Mouse (Mus musculus) macrophage (primary cell): Measurements from ENCODE around the gene 4930438A08Rik. TPM values are rescaled to one million over a fixed set of nuclear protein-coding genes. Genes with fewer than 3 reads are reported as not detected.
"Not testable (repeated sequence)": the region's sequence is repeated elsewhere in the genome, so short reads cannot be mapped to it uniquely, and the experiment has no call there.

Experiments used
- H3K27ac ChIP-seq: fragments of 350-480 bp; formaldehyde crosslinking; 2 replicates; pipeline ENCODE4 v1.9.0; 2021
- H3K36me3 ChIP-seq: fragments of 350-480 bp; formaldehyde crosslinking; 2 replicates; pipeline ENCODE4 v1.9.0; 2021; ENCODE audit errors: inconsistent target
- H3K4me3 ChIP-seq: fragments of 350-480 bp; formaldehyde crosslinking; 2 replicates; pipeline ENCODE4 v1.9.0; 2021; ENCODE audit errors: inconsistent target
- H3K79me2 ChIP-seq: fragments of 350-480 bp; formaldehyde crosslinking; 2 replicates; pipeline ENCODE4 v1.9.0; 2021; ENCODE audit errors: inconsistent target
- whole genome bisulfite sequencing: methylation state at CpG from one replicate; pipeline ENCODE4 v1.1.7; 2026; ENCODE audit warnings: inconsistent platforms; ENCODE audit not compliant: missing documents; 5-methylcytosine and 5-hydroxymethylcytosine counted together
- polyA plus RNA-seq: library from polyadenylated mRNA; stranded (reverse); fragments of 250-400 nt; gene quantifications from 3 replicates; pipeline ENCODE4 v1.2.4, GENCODE M21; 2018; ENCODE audit warnings: inconsistent platforms
- total RNA-seq, 78 experiments: library from RNA; depleted of rRNA; stranded (reverse); fragments of 250-400 nt; gene quantifications; 1 replicate in 9 of 78; 2 replicates in 24 of 78; 3 replicates in 43 of 78; 4 replicates in 2 of 78; pipeline ENCODE4 v1.2.4; 2018; ENCODE audit warnings: inconsistent platforms in 56 of 78

4930438A08Rik gene
- 1 to 10 TPM in 1 of 26 experiments, under 1 TPM in 9, not detected in 16; 0.33 to 1.7 (median 0.53) TPM for total RNA-seq (2018; cell fraction: chromatin; rRNA removed)
- under 1 TPM in 12 of 26 experiments, not detected in 14; 0.05 to 0.17 (median 0.08) TPM for total RNA-seq (2018; cell fraction: cytosol; rRNA removed)
- total RNA-seq (2018; cell fraction: nucleus; rRNA removed): under 1 TPM in 4 of 26 experiments, not detected in 22; 0.33 to 0.91 (median 0.53) TPM
- polyA plus RNA-seq: 0.17 TPM in 1 of 3 replicates, not detected in the others

- WGBS: 61% methylated on average over 2 of the region's 2 CpGs
- no peaks in the 10 kb centered on the region for H3K36me3 ChIP-seq
- H3K79me2 ChIP-seq: no peaks in the 10 kb centered on the region
- no peak within 1 kb of the TSS for H3K27ac ChIP-seq
- no peak within 1 kb of the TSS for H3K4me3 ChIP-seq
These were observed at the start of gene 4930438A08Rik for GRCm38 (mm10) chr11:58274572-58274971. 4930438A08Rik (plus strand) TSS chr11:58274799.

GRCm38 (mm10) chr11:58224872-58225271 is 49.7 kb upstream of the 4930438A08Rik start:
- not testable (repeated sequence) for H3K4me3 ChIP-seq
- Histone ChIP-seq H3K36me3 (peaks cover 13% of the 10 kb centered on the region), H3K79me2 (peaks cover 26% of the 10 kb centered on the region; the same call in 1 of the 2 replicates), H3K27ac (peak overlapping the region; percentile 49)
- WGBS: 47% methylated on average over 2 of the region's 2 CpGs

GRCm38 (mm10) chr11:58225655-58226054 is 48.9 kb upstream of the 4930438A08Rik start:
- Histone ChIP-seq H3K4me3 (no peak overlapping the region), H3K36me3 (peaks cover 5% of the 10 kb centered on the region), H3K27ac (no peak overlapping the region), H3K79me2 (peaks cover 18% of the 10 kb centered on the region; the same call in 1 of the 2 replicates)
- WGBS: 23% methylated on average over 5 of the region's 5 CpGs

GRCm38 (mm10) chr11:58226425-58226824 is 48.2 kb upstream of the 4930438A08Rik start:
- peaks cover 10% of the 10 kb centered on the region; the same call in 1 of the 2 replicates for H3K79me2 ChIP-seq
- no peak overlapping the region for H3K4me3 ChIP-seq
- H3K36me3 ChIP-seq: no peaks in the 10 kb centered on the region; the same call in 1 of the 2 replicates
- H3K27ac ChIP-seq: no peak overlapping the region

GRCm38 (mm10) chr11:58228021-58228420 is 46.6 kb upstream of the 4930438A08Rik start:
- H3K27ac ChIP-seq, H3K79me2 ChIP-seq, H3K36me3 ChIP-seq, H3K4me3 ChIP-seq: not testable (repeated sequence)
- WGBS: 100% methylated on average over 1 of the region's 2 CpGs

- Histone ChIP-seq H3K27ac (no peak overlapping the region), H3K4me3 (no peak overlapping the region), H3K79me2 (no peaks in the 10 kb centered on the region), H3K36me3 (no peaks in the 10 kb centered on the region)
- 78% methylated on average over 16 of the region's 16 CpGs for WGBS
These were observed 44.1 kb upstream of the 4930438A08Rik start for GRCm38 (mm10) chr11:58230396-58230910.

- Histone ChIP-seq H3K36me3 (no peaks in the 10 kb centered on the region), H3K79me2 (no peaks in the 10 kb centered on the region), H3K27ac (no peak overlapping the region), H3K4me3 (no peak overlapping the region)
- 85% methylated on average over 8 of the region's 8 CpGs for WGBS
These were observed 43.4 kb upstream of the 4930438A08Rik start for GRCm38 (mm10) chr11:58231156-58231555.

GRCm38 (mm10) chr11:58234551-58234950 is 40.0 kb upstream of the 4930438A08Rik start:
- H3K79me2 ChIP-seq, H3K4me3 ChIP-seq, H3K36me3 ChIP-seq, H3K27ac ChIP-seq: not testable (repeated sequence)
- WGBS: 93% methylated on average over 3 of the region's 3 CpGs

GRCm38 (mm10) chr11:58235152-58235551 is 39.4 kb upstream of the 4930438A08Rik start:
- Histone ChIP-seq H3K27ac (no peak overlapping the region), H3K4me3 (no peak overlapping the region), H3K36me3 (no peaks in the 10 kb centered on the region), H3K79me2 (no peaks in the 10 kb centered on the region)
- WGBS: 40% methylated on average over 6 of the region's 6 CpGs

GRCm38 (mm10) chr11:58238840-58239791 is 35.5 kb upstream of the 4930438A08Rik start:
- H3K36me3 ChIP-seq: no peaks in the 10 kb centered on the region
- H3K4me3 ChIP-seq: peak overlapping the region; percentile 8; the same call in 1 of the 2 replicates
- WGBS: 8% methylated on average over 35 of the region's 37 CpGs
- no peak overlapping the region for H3K27ac ChIP-seq
- H3K79me2 ChIP-seq: no peaks in the 10 kb centered on the region

GRCm38 (mm10) chr11:58247294-58247693 is 27.3 kb upstream of the 4930438A08Rik start:
- WGBS: 48% methylated on average over 4 of the region's 4 CpGs
- H3K4me3 ChIP-seq: no peak overlapping the region
- no peaks in the 10 kb centered on the region for H3K36me3 ChIP-seq
- H3K79me2 ChIP-seq: no peaks in the 10 kb centered on the region
- H3K27ac ChIP-seq: no peak overlapping the region

- no peaks in the 10 kb centered on the region for H3K36me3 ChIP-seq
- WGBS: 89% methylated on average over 7 of the region's 7 CpGs
- H3K27ac ChIP-seq: no peak overlapping the region
- no peaks in the 10 kb centered on the region for H3K79me2 ChIP-seq
- H3K4me3 ChIP-seq: no peak overlapping the region
These were observed 25.2 kb upstream of the 4930438A08Rik start for GRCm38 (mm10) chr11:58249203-58249981.

- Histone ChIP-seq H3K36me3 (no peaks in the 10 kb centered on the region), H3K79me2 (no peaks in the 10 kb centered on the region), H3K4me3 (no peak overlapping the region), H3K27ac (no peak overlapping the region)
- 53% methylated on average over 5 of the region's 5 CpGs for WGBS
These were observed 24.0 kb upstream of the 4930438A08Rik start for GRCm38 (mm10) chr11:58250550-58250949.

- Histone ChIP-seq H3K79me2 (no peaks in the 10 kb centered on the region), H3K27ac (no peak overlapping the region), H3K4me3 (no peak overlapping the region), H3K36me3 (no peaks in the 10 kb centered on the region)
- 92% methylated on average over 3 of the region's 3 CpGs for WGBS
These were observed 20.2 kb upstream of the 4930438A08Rik start for GRCm38 (mm10) chr11:58254411-58254810.
